Mouse (Mus musculus): ENCODE measurements at regions not wholly inside any gene's neighbourhood (a gene's known extent, or its start where the extent isn't known, plus 50 kb on each side); places are given as distances from the start of the nearest gene placed in this dataset.
A peak's percentile ranks its signal among the peaks of the same experiment; 100 is the strongest.

DNA sequence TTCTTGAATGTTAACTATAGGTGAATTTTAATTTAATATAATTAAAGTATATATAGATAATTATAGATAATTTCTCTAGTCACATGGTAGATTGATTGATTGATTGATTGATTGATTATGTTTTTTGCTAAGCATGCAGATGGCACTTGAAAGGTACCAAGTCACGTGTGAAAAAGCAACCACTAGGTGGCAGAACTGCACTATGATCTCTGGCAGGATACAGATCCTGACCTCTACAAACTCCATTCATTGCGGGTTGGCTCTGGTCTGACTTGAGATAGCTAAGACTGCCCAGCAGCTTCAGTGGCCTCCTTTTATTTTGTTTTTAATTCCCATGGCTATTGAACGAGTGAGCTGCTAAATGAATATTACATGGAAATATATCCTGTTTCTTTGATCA is 229.7 kb upstream of the Grm3 start:
- no peak for DNase-seq

DNA sequence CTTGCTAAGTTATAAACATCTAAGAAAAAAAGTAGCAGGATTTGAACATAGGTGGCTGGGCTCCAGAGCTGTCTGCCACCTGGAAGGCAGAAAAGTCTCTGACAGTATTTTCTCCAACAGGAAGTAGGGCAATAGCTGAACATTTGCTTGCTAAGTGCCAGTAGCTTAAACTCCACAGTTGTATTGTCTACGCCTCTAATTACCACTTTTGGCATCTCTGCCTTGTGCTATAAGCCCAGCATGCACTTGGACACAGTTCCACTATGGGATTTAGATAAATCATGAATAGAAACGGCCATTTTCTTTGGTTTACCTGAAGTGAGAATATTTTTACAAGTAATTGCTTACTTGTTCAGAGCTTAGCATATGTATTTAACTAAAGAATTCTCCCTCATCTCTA is 213.8 kb upstream of the Grm3 start:
- no peak for DNase-seq

DNA sequence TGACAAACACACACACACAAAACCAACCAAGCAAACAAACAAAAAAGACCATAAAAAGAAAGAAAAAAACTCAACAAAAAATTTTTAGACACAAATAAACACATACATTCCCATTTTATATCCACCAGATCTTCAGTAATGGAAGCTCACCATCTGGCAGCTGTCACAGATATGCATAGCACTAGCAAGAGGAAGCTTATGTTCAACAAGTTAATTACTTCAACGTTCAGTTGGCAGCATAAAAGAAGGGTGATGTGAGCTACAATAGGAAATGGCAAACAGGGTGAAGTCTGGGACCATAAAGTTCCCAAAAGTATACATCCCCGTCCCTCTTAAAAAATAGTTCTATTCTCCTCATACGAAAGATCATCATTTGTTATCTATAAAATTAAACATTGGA is 188.0 kb upstream of the Grm3 start:
- no peak for DNase-seq

DNA sequence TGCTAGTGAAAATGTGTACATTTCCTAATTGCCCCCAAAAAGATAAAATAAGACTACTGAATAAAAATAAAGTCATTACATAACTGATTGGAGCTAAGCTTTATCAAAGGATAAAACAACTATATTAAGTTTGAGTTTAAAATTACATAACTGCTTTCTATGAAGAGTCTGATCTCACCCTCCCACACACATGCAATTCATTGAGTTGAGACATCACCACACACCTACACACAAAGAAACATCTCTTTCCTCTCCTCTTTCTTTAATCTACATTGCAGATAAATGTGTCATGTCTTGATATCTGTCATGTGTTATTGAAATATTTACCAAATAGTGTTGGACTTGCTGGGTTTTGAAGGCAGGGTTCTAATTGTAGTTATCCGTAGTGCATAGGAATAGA is 186.8 kb upstream of the Grm3 start:
- no peak for DNase-seq

DNA sequence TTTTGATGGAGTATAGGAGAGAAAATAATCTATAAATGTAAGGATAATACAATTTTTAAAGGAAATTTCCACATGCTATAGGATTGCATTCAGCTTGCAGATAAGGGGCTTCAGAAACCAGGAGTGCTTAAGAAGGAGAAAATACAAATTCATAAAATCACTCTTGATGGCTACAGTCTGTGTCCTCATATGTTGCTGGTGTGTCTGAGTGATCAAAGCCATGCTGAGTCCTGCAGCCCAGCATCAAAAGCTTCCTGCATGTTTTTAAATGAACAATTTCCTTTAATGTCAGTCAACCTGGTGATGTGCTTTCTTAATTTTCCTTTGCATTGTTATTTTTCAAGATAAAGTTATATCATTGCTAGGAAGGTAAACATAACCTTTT is 186.1 kb upstream of the Grm3 start:
- DNase-seq = no peak

DNA sequence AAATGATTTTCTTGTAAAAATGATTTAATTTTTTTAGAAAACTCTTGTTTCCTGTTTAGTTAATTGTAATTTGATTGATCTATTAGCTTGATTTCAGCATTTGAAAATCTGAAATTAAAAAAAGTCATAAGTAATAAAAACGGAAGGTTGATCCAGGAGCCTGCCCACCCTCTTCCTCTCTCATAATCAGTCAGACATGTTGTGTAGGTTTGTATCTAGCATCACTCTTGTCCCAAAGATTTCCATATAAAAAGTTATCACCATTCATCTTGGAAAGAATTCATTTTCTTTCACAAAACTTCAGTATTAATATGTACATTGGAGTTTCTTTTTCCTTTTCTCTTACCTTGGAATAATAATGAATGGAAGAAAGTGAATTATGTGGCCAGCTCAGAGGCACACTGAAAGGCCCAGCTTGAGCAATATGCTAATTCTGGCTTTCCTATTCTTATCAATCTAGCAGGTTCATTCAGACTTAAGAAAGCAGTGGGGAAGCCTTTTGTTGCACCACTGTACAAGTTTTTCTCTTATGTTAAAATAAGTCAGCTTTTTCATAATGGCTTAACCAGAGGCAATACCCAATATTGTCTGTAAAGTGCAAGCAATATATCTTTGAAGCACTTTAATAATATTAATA is 185.6 kb upstream of the Grm3 start:
- DNase-seq = no peak

DNA sequence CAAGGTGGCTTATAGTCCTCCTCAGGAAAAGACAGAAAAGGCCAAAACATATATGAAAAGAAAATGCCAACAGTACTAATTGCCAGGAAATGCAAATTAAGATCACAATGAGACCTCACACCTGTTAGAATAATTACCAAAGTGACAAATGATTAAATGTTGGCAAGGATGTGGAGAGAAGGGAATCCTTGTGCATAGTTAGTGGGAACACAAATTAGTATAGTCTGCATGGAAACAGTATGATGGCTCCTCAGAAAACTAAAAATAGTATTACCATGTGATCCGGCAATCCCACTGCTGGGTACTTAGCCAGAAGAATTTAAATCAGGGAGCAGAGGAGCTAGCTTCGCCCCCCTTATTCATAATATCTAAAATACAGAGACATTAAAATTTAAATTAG is 170.3 kb upstream of the Grm3 start:
- DNase-seq = peak; percentile 40

DNA sequence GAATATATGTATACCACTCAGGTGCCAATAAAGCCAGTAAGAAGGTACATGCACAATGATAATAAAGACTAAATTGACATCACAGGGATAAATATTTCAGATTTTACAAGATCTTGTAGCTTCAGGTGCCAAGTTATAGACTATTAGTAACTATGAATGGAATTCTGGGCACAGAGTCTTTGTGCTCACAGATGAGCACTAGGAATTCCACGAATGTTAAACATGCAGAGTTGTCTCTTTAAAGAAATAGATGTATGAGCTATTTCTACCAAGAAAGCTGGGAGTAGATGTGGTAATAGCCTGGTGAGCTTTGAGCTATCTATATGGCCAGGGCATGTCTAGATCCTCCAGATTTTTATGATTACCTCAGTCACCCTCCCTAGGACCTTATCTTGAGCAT is 153.1 kb upstream of the Grm3 start:
- DNase-seq = no peak

DNA sequence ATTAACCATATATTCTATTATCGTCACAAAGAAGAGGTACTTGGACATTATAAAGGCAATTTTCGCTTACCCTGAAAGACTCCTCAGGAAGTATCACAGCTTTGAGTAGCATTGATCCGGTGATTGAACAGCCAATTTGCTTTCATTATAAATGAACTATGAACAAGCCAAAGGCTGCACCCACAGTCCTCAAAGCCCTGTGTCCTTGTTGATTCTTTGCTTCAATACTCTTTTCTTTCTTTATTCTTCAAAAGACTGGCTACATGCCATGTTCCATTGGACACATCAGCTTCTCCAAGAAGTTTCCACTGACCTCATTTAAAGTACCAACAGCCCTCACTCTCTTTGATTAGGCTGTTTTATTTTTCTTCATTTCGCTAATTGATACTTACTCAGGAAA is 144.1 kb upstream of the Grm3 start:
- DNase-seq = no peak

DNA sequence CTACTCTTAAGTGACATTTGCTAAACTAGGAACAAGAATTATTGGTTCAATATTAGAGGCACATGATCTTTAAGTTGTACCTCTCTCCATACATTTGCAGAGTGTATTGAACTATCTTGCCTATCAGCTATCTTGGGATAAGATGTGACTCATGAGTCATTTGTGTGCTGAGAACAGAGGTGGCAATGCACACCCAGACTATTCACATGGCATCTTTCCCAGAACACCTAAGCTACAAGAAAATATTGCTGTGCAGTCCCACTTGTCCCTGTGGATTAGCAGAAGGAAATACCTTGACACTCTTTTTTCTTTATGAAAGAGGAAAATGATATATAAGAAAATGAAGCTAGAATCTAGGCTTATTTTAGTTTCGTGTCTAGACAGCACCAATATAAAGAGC is 104.8 kb upstream of the Grm3 start:
- DNase-seq = no peak

DNA sequence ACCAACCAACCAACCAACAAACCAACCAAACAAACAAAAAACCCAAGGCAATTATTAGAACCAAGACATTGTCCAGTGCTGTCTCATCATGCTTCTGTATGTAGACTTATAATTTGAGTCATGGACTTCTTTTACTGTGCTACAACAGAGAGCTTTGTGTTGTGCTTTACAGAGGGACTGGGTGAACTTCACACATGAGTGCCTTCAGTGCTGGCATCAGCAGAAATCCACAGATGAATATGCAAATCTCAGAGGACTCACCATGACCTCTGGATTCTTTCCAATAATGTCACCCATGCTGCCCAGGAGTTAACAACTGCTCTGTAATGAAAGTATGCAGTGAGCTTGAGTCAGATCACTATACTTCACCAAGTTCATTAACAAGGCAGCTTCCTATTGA is 76.7 kb upstream of the Grm3 start:
- DNase-seq = peak; percentile 82

DNA sequence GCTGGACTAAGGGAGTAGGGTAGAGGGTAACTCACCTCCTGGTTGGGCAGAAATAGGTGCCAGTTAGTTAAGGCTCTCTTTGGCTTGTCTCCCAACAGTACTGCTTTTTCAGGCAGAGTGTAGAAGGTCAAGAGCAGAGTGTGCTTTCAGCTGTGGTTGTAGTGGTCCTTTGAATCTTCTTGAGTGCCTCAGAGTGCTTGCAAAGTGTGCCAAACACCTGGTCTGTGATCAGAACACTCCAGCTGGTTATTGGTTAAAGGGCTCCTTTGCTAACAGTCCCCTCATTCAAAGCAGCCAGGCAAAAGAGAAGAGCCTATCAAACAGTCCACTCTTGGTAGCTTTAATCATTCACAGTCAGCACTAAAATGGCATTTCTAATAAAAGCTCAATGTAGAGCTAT is 56.1 kb upstream of the Grm3 start:
- DNase-seq = peak; percentile 70
